Mouse (Mus musculus) gastrocnemius, postnatal 36 days (tissue): ENCODE measurements around the gene Itga6. TPM values are rescaled to one million over a fixed set of nuclear protein-coding genes. Genes with fewer than 3 reads are reported as not detected.
"Not testable (repeated sequence)": the region's sequence is repeated elsewhere in the genome, so short reads cannot be mapped to it uniquely, and the experiment has no call there.

Source experiments
- DNase-seq, 2 experiments: peaks; one replicate each; pipeline ENCODE4 v3.0.0; 2022
- intact Hi-C: fragments of 180-260 bp; cut with DNase I; formaldehyde crosslinking; loops from one replicate; pipeline ENCODE4 v1.15.1; 2025
- long read RNA-seq, 2 experiments: library from polyadenylated mRNA; stranded (forward); transcript quantifications; one replicate each; pipeline ENCODE4 v2.0.0; 2021
- total RNA-seq, 2 experiments: library from RNA; stranded (reverse); gene quantifications; 2 replicates each; pipeline ENCODE4 v1.2.3; 2021

The Itga6 gene
- total RNA-seq, result 10 to 100 TPM; 14.6 to 17.8 TPM
- long read RNA-seq, experiment 1, full-length matches to known transcripts, result 1 of 3 reads
- long read RNA-seq, experiment 1, partial matches to known transcripts, result 1 of 3 reads
- long read RNA-seq, experiment 1, other reads (novel, unspliced or antisense), result 1 of 3 reads
- long read RNA-seq, experiment 2, full-length matches to known transcripts, result 3 of 5 reads
- long read RNA-seq, experiment 2, partial matches to known transcripts, result 0 of 5 reads
- long read RNA-seq, experiment 2, other reads (novel, unspliced or antisense), result 2 of 5 reads

- intact Hi-C loops, result no loop called here
- no peak for DNase-seq
Measured at GRCm38 (mm10) chr2:71745610-71746374, at the start of gene Itga6. Gene Itga6, plus strand, starts transcription at chr2:71745616.

GRCm38 (mm10) chr2:71696776-71697175, 48.6 kb upstream of the Itga6 start:
- intact Hi-C loops, result no loop called here
- DNase-seq, result no peak

DNA sequence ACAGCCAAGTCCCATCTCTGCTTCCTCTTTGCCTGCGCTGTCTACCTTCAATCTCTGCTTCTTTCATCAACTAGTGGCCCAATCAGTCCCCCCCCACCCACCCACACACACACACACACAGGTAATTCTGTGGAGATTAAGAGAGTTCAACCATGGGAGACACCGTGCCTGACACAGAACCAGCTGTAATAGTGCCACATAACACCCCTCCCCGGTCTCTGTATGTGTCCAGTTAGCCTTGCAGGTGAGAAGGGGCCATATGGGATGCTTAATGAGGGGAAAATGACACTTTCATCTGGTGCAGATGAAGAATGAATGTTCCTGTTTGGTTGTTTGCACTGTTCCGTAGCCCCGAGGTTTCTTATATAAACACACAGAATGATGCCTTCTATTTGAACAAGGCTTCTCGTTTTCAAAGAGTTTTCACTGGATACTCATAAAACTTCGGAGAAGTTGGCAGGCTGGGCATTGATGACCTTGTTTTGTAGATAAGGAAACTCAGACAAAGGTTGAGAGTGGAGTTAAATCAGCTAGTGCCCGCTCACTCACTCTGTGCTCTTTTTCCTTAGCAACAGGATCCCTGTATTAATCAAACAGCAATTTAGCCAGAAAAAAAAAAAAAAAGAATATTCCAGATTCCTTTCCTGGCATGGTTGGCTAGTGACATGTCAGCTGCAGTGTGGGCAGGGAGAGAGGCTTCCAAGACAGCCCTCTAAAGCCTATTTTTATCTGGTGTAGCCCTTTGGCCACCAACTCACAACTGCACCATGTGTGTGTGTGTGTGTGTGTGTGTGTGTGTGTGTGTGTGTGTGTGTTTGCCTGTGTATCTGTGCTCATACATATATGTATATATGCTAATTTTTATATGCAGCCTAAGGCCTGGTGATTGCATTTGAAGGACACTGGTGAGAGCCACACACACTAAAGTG, 47.7 kb upstream of the Itga6 start:
- intact Hi-C loops, result no loop called here
- no peak for DNase-seq

- no peak for DNase-seq
- intact Hi-C loops, result no loop called here
Measured at GRCm38 (mm10) chr2:71698366-71698765, 47.0 kb upstream of the Itga6 start.

- no peak for DNase-seq
- intact Hi-C loops, result no loop called here
Measured at GRCm38 (mm10) chr2:71698942-71699341, 46.5 kb upstream of the Itga6 start.

DNA sequence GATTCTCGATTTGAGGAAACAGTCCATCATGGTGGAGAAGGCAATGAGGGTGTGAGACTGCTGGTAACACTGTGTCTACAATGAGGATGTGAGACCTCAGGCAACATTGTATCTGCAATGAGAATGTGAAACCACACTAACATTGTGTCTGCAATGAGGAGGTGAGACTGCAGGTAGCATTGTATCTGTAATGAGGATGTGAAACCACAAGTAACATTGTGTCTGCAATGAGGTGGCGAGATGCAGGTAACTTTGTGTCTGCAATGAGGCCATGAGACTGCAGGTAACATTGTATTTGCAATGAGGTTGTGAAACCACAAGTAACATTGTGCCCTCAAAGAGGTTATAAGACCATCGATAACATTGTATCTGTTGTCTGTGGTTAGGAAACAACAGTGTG, 44.1 kb upstream of the Itga6 start:
- intact Hi-C loops, result no loop called here
- DNase-seq, result no peak

GRCm38 (mm10) chr2:71704309-71704708, 41.1 kb upstream of the Itga6 start:
- no peak for DNase-seq
- intact Hi-C loops, result no loop called here

DNA sequence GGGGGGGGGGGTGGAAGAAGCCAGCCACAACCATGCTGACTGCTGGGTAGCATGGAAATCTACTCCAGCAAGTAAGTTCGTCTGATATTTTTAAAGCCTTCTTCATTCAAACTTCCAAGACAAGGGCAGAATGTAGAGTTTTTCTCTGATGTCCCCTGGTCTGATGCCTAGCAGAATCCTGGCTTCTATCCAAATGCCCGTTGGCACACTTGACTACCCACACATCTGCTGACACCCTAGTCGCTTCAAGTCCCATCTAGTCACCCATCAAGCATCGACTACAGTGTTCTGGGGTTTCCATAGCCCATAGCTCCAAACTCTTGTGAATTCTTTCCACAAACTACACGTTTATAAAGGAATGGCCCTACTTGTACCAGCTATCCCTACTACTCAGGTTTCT, 36.5 kb upstream of the Itga6 start:
- intact Hi-C loops, result no loop called here

DNA sequence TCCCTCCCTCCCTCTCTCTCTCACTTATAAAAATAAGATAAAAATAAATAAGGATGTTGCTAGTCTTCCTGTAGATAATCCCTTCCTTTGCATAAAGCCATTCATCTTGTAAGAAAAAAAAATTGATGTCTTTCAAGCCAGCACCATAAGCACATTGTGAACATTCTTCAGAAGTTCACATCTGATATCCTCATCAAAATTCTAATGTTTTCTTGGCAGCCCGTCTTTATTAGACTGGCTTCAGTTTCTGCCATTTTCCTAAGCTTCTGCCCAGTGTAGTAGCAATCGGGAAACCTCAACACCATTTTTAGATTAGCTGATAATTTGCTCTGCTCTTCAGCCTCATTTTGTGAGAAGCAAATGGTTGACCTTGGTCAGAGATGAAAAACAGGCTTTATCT, 33.8 kb upstream of the Itga6 start:
- intact Hi-C loops, result loop anchor here (5.0 kb wide), 1 partner anchor 39 kb away; no protein-coding TSS in a partner anchor

More for the DNA sequence above, 36.5 kb upstream of the Itga6 start:
- no peak for DNase-seq

DNA sequence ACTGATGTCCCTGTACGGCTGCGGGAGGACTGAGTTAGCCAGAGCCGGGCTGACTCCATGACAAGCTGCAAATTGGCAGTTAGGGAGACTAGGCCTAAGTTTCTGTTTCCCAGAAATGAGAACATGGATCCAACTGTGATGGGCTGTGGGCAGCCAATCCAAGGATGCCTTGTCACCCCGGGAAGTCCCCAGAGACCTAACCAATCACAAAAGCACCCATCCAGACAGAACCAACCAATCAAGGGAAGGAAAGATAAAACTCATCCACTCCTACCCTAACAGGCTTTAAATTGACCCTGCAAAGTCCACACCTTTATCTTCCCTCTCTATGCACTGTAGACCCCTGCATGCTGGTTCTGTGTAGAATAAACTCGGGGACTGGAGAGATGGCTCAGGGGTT, 31.0 kb upstream of the Itga6 start:
- intact Hi-C loops, result loop anchor here (5.0 kb wide), 1 partner anchor 42 kb away; no protein-coding TSS in a partner anchor
- DNase-seq, result no peak

More for the DNA sequence above, 33.8 kb upstream of the Itga6 start:
- no peak for DNase-seq

GRCm38 (mm10) chr2:71719005-71719386, 26.4 kb upstream of the Itga6 start:
- no peak for DNase-seq
- intact Hi-C loops, result no loop called here

GRCm38 (mm10) chr2:71719387-71720034, 25.9 kb upstream of the Itga6 start:
- intact Hi-C loops, result no loop called here
- no peak for DNase-seq

GRCm38 (mm10) chr2:71720556-71720955, 24.9 kb upstream of the Itga6 start:
- intact Hi-C loops, DNase-seq: not testable (repeated sequence)

GRCm38 (mm10) chr2:71722913-71723312, 22.5 kb upstream of the Itga6 start:
- intact Hi-C loops, result no loop called here
- no peak for DNase-seq

DNA sequence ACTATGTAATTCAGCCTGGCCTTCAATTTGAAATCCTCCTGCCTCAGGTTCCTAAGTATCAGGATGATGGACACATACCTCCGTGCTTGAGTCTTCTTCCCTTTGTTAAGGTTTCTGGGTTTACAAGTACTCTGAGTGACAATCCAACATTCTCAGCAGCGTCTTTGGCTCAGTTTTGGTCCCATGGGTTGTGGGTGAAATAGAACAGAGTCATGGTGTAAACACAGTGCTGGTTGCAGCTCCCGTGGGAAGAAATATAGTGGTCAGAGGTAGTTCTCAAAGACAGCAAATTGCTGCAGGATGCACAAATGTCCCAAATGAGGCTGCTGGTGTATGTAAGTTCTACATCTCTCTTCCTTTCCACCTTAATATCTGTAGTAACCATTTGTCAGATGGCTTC, 21.8 kb upstream of the Itga6 start:
- no peak for DNase-seq
- intact Hi-C loops, result no loop called here

DNA sequence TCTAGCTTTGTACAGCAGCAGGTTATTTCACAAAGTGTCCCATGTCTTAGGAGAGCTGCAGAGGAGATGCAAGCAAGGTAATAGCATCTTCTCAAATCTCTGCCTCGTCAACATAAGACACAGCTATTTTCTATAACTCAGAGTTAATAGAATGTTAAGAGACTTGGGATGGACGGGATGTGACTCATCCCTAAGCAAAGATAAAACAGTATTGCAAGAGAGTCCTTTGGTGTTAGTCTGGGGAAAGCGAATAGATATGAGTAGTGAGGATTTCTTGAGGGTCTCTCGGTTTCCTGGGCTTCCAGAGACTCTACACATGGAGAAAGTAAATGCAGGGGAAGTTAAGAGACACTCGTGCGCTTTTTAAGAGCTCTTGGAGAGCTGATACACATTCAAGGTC, 21.4 kb upstream of the Itga6 start:
- intact Hi-C loops, result no loop called here
- DNase-seq, result no peak

DNA sequence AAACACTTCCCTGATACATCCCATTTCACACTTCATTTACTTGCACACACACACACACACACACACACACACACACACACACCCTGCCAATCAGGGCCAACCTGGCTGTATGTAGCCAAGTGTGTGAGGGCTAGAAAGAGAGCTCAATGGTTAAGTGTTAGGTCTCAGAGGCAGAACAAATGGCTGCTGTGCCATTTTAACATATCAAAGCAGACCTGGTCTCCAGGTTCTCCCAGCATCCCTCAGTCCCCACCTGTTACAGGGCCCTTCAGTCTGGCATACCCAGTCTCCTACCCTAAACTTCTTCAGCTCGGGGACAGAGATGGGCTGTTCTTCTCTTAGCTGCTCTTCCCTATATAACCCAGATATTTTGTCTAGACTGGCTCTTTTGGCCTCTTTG, 20.0 kb upstream of the Itga6 start:
- intact Hi-C loops, result no loop called here

GRCm38 (mm10) chr2:71726883-71727676, 18.3 kb upstream of the Itga6 start:
- intact Hi-C loops, result no loop called here
- DNase-seq, result no peak

More for the DNA sequence above, 20.0 kb upstream of the Itga6 start:
- DNase-seq, result no peak

GRCm38 (mm10) chr2:71728341-71728740, 17.1 kb upstream of the Itga6 start:
- no peak for DNase-seq
- intact Hi-C loops, result no loop called here

GRCm38 (mm10) chr2:71728796-71729195, 16.6 kb upstream of the Itga6 start:
- DNase-seq, result no peak
- intact Hi-C loops, result no loop called here
